Mouse (Mus musculus) c-Kit-negative CD71-positive TER-119-positive erythroid progenitor cells, embryonic 14.5 days (primary cell): Measurements from ENCODE around the gene Tet2.
"Not testable (repeated sequence)": the region's sequence is repeated elsewhere in the genome, so short reads cannot be mapped to it uniquely, and the experiment has no call there.

Source experiments
- DNase-seq: peaks from one replicate; pipeline ENCODE4 v3.0.0-alpha.2; 2013; ENCODE audit warnings: low read depth, low spot score

Gene Tet2

DNA sequence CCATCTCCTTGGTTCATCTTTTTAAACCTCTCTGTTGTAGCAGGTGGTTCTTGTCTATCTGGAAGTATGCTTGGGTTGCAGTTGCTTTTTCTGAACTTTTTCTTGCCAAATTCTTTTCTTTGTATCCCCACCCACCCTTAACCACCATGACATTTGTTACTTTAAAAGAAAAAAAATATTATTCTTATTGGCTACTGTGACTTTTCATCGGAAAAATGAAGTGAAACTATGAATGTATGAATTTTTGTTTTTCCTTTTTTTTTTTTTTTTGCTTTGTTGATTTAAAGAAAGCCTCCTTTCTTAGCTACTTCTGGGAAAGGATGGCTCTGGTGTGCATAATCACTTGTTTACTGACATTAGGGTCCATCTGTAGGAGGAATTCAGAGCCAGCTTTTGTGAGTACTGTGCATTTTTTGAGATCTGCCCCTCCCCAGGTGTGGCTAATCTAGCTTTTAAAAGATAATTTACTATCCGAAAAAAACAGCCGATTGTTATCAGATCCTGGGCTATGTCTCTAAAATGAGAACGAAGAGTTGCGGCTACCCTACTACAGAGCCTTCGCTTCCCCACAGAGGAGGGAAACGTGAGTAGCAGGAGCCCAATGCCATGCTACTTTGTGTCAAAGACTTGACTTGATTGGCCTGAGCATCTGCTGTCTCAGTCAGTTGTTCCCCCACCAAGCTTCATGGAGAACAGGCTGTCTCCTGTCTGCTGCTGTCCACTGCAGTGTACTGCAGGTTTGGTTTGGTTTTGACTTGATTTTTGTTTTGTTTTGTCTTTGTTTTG, 4.6 kb upstream of the Tet2 start:
- DNase-seq = no peak

DNA sequence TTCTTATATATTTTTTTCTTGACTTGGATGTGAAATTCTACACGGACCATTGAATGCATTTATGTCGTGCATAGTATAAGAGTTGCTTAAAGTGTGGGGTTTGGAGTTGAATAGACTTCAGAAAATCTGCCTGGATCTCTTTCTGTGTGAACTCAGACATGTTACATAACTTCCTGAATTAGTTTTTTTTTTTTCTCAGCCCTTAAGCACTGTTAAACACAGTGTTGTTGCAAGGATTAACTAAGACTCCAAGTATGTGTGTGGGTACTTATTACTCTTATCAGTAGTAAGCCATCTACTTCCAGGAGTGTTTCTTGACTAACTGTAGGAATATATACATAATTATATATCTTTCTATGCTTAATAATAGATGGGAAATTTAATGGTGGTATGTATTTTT, 3.7 kb upstream of the Tet2 start:
- DNase-seq = no peak

DNA sequence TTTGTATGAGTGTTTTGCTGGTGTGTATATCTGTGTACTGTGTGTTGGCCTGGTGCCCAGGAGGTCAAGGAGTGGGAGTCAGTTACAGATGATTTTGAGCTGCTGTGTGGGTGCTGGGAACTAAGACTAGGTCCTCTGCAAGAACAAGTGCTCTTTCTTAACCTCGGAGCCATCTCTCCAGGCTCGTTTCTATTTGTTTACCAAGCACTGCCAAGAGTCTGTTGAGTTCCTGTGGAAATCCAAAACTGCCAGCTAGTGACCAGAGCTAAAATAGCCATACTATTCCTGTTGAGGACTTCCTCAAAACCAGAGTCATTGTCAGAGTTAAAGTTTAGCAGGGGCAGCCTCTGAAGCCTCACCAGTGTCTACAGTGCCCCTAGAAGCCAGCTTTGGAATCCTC, 1.9 kb upstream of the Tet2 start:
- DNase-seq = no peak

GRCm38 (mm10) chr3:133545304-133545666, 346 bp upstream of the Tet2 start:
- DNase-seq = no peak

GRCm38 (mm10) chr3:133544131-133544550, 798 bp downstream of the Tet2 start:
- no peak for DNase-seq

DNA sequence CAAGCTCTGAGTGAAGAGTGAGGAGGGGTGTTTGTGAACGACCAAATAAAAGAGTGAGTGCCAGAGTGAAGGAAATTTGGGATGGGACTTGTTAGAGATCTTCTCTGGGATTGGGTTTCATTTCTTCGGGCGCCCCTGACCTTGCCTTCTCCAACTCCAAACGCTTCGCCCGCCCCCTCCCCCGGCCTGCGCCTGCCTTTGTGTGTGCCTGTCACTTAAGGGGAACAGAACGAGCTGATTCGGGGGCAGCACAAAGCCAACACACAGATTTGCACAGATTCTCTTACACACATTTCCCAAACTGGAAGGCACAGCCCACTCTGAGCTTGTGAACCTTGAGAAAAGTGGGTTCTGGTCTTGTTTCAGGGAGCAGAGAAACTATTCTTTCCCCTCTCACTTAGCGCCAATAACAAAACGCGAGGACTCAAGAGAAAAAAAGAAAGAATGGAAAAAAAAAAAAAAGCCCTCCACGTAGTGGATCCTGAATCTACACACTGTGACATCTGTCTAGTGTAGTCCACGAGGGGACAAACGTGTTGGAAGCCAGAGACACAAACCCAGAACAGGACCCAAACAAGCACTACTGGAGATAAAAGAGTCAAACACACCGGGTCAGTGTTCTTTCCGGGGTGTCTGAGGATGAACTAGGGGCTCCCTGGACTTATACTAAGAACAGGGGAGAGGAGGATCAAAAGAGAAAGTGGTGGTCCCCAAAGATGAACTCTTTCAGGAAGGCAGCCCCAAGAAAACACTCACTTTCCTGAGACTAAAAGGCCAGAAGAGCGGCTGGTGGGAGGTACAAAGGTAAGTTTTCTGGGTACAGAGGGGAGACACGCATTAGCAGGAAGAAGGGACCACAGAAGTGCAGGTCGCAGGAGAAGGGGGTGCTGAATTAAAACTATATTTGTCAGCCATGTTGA, 1.6 kb downstream of the Tet2 start:
- no peak for DNase-seq

- no peak for DNase-seq
These were observed 2.9 kb downstream of the Tet2 start for GRCm38 (mm10) chr3:133542084-133542483.

DNA sequence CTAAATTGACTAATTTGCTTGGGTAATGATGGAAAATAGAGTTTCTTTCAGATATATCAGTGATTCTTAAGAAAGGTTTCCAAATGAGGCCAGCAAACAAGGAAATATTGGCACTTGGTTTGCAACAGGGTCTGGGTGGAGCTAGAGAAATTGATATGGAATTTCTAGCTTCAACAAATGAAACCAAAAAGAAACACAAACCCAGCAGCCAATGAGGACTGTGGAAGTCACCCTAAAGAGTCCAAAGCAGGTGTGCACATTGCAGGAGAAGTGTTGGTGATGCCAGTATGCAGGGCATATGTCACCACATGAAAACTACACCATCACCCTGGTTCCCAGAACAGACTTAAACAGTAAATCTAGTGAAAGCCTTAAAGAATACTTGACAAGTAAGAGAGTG, 3.9 kb downstream of the Tet2 start:
- DNase-seq = no peak

DNA sequence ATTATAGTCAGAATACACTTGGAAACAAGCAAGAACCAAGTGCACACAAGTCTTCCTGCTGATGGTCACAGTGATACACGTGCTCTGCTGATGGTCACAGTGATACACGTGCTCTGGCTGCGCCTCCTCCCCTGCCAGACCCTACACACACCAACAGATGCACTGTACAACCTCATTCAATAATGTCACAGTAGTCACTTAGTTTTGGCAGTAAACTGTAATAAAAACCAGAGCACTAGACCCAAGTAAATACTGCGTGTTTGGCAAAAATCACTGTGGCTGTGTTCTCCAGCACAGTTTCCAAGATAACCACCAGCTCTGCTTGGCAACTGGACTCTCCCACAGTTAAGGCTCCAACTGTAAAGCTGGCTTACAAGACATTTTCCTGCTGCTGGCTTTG, 4.9 kb downstream of the Tet2 start:
- no peak for DNase-seq

DNA sequence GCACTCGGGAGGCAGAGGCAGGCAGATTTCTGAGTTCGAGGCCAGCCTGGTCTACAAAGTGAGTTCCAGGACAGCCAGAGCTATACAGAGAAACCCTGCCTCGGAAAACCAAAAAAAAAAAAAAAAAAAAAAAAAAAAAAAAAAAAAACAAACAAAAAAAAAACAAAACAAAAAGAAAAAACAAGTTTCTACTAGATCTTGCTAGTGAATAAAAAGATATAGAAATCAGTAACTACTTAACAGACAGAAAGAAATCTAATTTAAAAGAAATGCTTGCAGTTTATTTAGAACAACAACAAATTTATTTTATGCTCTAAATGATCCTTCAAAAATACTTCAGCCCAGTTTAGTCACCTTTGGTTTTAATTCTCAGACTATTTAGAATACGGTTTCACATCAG, 6.4 kb downstream of the Tet2 start:
- not testable (repeated sequence) for DNase-seq

DNA sequence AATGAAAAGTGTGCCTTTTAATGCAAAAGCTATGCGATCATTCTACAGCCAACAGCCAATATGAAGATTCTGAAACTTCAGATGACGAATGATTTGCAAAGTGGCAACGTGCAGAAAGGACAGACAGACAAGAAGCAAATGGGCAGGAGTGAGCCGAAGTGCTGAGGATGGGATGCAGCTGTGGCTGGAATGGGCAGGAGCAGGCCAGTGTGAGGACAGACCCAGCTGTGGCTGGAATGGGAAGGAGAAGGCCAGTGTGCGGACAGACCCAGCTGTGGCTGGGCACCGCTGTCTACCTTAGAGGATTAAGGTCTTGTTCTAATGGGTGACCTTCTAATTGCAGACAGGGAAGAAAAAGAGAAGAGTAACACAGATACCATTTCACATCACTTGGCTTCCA, 9.3 kb downstream of the Tet2 start:
- no peak for DNase-seq

- DNase-seq = no peak
These were observed 10.9 kb downstream of the Tet2 start for GRCm38 (mm10) chr3:133534066-133534465.

- DNase-seq = no peak
These were observed 11.5 kb downstream of the Tet2 start for GRCm38 (mm10) chr3:133533272-133533995.

- no peak for DNase-seq
These were observed 12.1 kb downstream of the Tet2 start for GRCm38 (mm10) chr3:133532806-133533205.

GRCm38 (mm10) chr3:133532252-133532651, 12.7 kb downstream of the Tet2 start:
- no peak for DNase-seq

DNA sequence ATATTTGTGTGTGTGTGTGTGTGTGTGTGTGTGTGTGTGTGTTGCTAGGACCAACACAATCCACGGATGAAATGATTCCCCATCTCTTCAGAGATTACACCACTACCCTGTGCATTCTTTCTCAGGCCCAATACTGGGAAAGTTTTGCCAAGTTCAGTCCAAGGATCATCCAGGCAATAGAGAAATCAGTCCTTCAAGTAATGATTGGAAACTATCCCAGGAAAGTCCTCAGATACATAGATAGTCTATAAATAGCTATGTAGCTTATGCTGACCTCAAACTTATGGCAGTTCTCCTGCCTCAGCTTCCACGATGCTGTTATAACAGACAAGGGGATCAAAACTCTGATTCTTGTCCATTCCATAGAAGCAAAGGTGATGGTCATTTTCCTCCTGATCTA, 13.8 kb downstream of the Tet2 start:
- no peak for DNase-seq

DNA sequence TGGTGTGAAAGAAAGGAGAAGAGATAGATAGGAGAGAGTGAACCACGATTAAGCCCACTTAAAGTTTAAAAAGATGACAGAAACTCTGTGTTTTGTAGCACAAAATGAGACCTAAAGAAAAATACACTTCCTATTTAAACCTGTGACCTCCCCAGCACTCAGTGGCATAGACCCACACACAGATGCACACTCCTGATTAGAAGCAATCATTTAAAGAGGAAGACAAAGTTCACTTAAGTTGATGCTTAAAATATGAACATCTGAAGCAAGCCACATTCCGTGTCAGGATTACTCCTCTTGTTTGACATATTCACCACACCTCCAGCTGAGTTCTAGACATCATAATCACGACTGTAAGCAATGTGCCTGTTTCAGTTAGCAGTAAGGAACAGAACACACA, 14.3 kb downstream of the Tet2 start:
- DNase-seq = no peak

DNA sequence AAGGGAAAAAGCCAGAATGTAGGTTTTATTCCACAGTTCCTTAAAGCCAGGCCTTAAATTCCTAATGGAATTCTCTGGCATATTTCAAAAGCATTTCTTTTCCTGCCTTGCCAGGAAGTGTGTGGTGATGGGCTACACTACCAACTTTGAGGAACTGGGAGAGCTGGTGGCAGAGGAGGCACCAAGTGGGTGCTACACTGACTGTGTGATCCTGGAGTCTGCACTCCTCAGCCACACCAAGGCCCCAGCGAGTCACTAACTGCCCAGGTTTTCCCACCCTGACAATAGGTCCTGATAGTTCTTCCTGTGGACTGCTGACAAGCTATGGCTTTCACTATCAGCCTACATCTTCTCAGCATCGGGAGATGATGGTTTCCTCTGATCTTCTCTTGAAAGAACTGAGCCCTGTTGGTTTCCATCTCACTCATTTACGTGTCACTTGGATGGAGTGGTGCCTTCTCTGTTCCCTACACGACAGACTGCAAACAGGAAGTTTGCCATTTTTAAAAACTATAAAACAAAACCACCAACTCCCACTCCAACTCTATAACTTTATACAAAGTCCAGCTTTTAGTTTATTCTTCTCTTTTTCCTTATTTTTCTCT, 18.7 kb downstream of the Tet2 start:
- DNase-seq = no peak

DNA sequence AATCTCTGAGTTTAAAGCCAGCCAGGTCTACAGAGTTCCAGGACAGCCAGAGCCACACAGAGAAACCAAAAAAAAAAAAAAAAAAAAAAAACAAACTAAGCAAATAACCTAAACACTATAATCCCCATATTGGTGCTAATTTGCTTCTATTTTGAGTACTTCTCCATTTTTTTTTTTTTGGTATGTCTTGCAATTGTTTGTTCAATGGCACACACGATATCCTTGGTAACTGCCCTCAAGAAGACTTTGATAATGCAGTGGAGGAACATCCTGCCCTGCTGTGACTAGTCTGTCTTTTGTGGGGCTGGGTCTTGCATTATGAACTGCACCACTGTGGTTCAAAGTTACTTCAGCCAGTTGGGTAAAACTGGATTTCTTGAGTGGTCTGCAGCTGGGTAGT, 19.4 kb downstream of the Tet2 start:
- DNase-seq = no peak

DNA sequence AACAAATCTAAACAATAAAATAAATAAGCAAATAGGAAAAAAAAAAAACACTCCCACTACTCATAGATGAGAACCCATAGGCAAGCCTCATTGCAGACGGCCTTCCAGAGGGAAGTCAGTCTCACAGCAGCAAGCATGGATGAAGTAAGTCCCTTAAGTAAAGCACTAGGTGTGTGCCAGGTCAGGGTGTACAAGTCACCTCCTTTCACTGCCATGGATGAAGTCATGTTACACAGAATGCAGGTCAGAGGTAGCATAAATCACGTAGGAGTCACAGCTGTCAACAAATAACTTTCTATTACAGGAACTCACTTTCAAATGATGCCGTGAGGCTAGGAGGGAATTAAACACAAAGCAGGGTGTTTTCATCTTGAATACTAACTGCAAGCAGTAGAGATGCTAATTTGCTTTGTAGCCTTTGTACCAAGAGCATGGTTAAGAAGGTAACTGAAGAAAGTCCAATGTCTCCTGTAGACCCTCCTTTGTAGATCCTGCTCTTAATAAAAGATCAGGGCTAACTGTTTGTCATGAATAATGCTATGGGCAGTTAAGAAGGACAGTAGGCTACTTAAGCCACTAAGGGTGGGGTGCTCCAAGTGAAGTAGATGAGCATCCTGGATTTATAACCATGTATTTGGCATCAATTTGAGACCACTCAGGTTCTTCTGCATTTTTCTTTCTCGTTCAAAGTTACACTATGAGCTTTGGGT, 20.4 kb downstream of the Tet2 start:
- DNase-seq = no peak

GRCm38 (mm10) chr3:133523191-133523590, 21.7 kb downstream of the Tet2 start:
- no peak for DNase-seq
